Mouse (Mus musculus) retina, postnatal 7 days (tissue): ENCODE results near the gene Hoxa5.

Experiments used
- DNase-seq: peaks from one replicate; pipeline ENCODE4 v3.0.0-alpha.2; 2012; ENCODE audit warnings: low read depth, low spot score

Hoxa5 gene

DNA sequence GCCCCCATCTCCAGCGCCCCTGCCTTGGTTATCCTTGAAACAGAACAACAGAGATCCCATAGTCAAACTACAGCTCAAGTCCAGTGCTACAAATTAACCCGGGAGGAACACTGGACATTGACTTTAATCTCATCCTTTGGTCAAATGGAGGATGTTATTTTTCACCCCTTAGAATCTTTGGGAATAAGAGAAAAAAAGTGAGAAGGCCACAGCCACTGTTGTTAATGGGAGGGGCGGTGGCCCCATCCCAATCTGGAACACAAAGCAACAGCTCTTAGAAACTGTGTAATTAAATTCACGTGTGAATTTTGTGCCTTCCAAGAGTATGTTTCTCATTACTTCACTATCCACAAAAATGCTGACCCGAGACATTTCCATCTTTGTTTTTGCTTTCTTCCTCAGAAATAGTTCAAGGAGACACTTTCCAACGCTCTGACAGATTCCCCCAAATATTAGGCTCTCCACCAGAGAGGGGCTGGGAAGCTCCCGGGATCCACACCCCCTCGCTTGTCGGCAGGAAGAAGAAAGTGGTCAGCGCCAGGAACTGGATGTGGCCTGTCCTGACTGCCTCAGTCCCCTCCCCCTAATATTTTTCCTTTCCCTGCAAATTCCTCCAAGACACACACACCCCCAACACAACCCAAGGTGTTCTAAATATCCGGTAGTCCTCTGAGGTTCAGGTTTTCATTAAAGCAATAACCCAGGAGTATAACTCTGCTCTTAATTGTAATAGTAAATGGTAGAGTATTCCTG, 23.3 kb upstream of the Hoxa5 start:
- no peak for DNase-seq

- no peak for DNase-seq
Observed at GRCm38 (mm10) chr6:52226569-52227257, 22.3 kb upstream of the Hoxa5 start.

DNA sequence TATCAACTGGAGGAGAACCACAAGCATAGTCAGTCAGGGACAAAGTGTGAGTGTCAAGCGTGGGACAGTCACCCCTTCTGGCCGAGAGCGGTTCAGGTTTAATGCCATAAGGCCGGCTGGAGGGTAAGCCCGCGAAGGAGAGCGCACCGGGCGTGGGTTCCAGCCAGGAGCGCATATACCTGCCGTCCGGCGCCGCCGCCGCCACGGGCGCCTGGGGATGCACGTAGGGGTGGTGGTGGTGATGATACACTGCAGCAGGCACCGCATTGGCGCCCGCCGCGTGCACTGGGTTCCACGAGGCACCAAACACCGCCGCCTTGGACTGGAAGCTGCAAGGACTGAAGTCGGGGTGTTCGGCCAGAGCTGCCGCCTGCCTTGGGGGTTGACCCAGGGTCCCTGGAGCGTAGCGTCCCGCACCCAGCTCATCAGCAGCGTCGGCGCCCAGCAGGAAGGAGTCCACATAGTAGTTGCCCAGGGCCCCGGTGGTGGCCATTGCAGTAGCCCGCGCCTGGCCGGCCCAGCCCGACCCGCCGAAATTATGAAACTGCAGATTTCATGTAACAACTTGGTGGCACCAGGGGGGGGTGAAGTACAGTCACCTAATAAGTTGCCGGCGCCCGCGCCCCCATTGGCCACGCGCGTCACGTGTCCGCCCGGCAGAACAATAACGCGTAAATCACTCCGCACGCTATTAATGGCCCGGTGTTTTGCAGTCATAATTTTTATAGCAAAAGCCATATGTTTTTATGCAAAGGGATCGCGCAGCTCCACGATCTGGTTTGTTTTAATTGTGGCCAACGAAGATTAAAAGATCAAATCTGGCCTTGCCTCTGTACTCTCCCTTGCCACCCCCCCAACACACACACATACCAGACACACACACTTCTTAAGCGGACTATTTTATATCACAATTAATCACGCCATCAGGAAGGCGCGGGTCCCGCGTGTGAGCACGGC, 21.5 kb upstream of the Hoxa5 start:
- no peak for DNase-seq

GRCm38 (mm10) chr6:52224895-52225611, 20.7 kb upstream of the Hoxa5 start:
- DNase-seq: no peak

DNA sequence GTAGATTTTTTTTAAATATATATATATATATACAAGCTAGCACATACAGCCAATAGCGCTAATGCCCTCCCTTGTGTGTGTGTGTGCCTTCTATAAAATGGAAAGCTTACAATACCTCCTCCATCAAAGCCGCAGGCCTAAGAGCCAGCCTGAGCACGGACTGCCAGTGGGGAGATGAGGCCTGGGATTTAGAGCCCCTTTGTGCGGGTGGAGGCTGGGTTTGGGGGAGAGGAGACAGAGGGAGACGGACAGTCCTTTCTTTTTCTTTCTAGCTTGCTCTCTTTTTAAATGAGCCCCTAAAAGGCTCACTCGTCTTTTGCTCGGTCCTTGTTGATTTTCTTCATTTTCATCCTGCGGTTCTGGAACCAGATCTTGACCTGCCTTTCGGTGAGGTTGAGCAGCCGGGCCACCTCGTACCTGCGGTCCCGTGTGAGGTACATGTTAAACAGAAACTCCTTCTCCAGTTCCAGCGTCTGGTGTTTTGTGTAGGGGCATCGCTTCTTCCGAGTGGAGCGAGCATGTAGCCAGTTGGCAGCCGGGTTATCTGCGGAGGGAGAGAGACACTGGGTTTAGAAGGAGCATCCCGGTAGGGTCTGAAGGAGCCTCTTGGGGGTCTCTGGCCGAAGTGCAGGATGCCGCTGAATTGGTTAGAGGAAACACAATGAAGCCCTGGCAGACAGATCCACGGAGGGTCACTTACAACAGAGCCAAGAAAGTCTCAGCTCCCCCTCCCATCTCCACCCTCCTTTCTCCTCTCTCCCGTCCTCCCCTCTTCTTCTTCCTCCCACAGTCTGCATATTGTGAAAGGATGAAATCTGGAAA, 19.8 kb upstream of the Hoxa5 start:
- no peak for DNase-seq

GRCm38 (mm10) chr6:52222729-52223128, 18.3 kb upstream of the Hoxa5 start:
- no peak for DNase-seq

- no peak for DNase-seq
Observed at GRCm38 (mm10) chr6:52221993-52222685, 17.8 kb upstream of the Hoxa5 start.

DNA sequence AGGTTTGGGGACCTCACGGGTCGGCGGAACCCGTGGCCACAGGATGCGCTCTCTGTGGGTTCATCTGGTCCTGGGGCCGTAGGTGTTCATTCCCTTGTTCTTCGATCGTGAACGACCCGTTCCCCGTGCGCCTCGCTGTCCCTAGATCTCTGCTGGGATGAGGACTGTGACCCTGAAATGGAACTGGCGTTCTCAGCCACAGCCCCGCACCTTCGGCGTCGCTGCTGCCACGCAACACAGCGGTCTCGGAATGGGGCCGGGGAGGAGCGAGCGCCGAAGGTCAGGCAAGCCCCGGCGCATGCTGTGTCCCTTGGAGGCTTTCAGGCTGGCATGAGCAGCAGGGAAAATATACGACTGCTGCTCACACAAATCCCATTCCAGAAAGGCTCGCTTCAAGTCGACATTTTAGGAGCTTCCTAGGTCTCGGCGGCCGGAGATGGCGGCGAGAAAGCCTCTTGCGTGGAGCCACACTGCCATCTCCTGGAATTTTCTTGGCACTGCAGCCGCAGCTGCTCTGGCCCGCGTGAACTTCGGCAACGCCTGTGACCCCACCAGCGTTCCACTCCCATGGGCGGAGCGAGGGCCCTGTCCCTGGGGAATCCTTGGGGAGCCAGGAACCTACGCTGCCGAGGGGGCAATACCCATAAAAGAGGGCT, 17.1 kb upstream of the Hoxa5 start, which contains the start of gene Hoxa7:
Gene Hoxa7 (minus strand): TSS at position 518 of the 656 bp plus-strand sequence.
- peak; percentile 68 for DNase-seq

DNA sequence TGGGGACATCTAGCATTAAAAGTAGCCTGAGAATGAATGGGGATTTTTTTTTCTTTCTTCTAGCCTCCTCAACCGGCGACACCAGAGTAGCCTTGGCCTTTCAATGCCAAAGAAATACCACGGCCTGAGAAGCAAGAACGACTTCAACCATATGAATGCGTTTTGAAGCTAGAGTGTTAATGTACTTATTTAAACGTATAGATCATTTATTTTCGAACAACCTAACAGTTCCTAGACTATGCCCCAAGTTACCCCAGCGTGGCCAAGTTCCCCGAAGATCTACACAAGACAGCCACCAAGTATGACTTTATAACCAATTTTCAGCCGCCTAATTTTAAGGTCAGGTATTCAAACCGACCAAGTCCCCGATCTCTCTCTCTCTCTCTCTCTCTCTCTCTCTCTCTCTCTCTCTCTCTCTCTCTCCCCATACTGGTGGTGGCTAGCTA, 16.5 kb upstream of the Hoxa5 start:
- DNase-seq: no peak

DNA sequence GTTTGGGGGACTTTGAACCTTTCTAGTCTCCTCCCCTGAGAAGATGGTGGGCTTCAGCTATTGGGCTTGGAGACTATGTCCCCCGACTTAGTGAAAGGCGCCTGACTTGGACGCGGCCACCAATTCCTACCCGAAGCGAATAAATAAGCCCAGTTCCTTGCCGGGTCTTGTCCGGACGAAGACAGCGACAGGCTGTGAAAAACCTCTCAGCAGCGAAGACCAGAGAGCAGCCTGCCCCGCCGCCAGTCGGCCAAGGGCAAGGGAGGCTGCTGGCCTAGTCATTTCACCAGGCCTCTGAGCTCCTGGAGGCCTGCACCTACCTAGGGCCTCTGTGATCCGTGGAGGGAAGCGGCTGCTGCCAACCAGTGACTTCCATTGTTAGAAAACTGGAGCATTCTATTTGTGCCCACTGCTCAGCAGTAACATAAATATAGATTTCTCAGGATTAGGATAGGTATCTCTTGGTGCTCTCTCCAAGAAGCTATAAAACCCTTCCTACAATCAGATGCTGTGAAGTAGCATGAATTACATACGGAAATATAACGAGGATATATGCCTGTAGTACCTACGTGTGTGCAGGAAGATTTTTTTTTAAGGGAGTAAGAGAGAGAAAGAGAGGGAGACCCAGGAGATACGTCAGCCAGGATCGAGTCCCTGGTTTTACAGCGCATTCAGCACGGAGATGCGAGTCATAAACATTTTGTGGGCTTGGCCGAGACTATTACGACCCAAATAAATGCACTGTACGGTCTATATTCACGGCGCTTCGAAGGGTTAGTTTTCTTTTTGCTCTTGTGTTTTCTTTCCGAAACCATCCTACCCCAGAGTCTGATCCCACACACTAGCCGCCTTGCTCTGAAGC, 15.8 kb upstream of the Hoxa5 start:
- no peak for DNase-seq

DNA sequence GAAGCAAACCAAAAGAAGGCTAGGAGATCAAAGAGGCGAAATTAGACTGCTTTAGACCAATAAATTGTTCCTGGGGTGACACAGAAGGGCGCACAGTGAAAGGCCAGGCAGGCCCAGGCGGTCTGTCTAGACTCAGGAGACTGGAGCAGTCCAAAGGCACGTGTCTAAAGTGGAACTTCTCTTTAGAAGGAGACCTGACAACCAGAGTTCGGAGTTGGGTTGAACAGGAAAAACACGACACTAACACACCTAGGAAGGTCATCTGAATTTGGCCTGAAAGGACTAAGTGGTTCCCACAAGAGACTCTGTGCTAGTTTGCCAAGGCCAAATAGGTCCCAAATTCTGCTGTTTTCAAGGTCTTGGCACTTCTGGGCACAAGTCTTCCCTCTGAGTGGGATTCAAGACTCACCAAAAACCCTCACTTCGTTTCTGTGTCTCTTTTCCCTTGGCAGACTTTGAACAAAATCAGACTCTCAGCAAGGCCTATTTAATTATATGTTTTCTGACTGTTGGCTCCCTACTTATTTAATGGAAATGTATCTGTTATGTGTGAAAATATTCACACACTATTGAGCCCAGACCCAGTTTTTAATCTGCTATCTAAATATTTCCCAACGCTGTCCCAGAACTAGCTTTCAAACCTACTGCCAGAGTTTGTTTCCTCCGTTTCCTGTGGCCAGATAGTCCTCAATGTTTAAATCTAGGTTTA, 15.0 kb upstream of the Hoxa5 start:
- DNase-seq: no peak

- DNase-seq: no peak
Observed at GRCm38 (mm10) chr6:52218643-52219215, 14.3 kb upstream of the Hoxa5 start.

- no peak for DNase-seq
Observed at GRCm38 (mm10) chr6:52217895-52218642, 13.7 kb upstream of the Hoxa5 start.

DNA sequence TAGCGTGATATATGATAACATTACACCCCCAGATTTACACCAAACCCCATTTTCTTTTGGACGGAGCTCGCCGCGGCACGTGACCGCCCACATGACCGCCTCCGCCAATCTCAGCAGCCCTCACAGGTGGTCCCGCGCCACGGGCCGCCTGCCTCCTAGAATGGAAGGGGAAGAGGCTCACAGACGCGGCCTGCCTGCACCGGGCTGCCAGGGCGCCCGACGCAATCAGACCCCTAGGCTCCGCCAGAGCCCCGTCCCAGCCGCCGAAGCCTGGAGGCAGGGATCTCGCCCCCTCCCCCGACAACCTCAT, 13.0 kb upstream of the Hoxa5 start:
- DNase-seq: no peak

DNA sequence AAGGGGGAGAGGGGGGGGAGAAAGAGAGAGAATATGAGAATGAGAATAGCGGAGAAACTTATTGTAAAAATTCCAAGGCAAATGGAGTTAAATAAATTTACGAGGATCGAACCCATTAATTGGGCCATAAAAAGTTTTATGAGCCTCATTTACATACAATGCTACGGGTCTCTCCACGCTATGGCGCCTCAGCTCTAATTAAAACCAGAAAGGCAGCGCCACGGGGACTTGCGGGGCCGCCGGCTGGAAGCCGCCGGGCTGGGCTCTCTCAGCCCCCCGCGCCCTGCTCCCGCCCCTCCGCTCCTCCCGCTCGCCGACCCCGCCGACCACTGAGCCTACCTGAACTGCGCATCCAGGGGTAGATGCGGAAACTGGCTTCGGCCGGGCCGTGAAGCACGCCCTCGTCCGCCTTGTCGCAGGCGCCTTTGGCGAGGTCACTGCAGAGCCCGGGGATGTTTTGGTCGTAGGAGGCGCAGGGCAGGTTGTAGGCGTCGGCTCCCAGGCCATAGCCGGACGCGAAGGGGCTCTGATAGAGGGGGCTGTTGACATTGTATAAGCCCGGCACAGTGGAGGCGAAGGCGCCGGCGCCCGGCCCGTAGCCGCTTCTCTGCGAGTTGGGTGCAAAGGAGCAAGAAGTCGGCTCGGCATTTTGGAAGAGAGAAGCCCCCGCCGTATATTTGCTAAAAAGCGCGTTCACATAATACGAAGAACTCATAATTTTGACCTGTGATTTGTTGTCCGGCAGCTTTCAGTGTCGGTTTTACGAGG, 12.5 kb upstream of the Hoxa5 start:
- DNase-seq: no peak
